In the genomic region with DNA sequence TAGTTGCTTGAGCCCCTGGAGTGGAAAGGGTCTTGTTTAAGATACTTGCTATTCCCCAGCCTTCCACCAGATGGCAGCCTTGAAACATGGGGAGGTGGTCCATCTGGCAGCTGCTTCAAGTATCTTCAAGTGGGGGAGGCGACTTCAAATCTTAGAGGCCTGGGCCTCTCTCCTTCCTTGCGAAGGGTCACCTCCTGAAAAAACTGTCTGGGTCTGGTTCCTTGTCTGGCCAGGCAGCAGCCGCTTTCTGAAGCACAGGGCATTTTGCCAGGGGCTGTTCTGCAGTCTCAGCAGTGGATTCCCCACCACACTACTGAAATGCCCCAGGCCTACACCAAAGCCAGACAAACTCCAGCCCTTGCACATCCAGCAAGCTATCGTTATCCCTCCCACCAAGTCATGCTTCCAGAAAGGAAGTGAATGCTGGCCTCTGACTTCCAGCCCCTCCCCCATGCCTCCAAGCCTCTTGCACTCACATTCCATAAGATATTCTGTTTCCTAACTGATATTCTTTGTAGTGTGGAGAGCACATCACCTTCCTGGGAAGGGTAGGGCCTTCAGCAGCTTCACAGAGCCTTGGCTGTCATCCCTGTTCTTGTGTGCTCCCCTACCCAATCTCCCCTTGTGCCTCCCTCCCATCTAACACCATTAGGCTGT, we compare ENCODE assay signal across 8 mouse cellular contexts. TPM values are rescaled to one million over a fixed set of nuclear protein-coding genes. Genes with fewer than 3 reads are reported as not detected.
DNase-seq lines count a peak whose midpoint lies in the region; ATAC-seq and TF ChIP-seq lines count a peak whose summit lies in the region.

No protein-coding gene starts in this region.

- H3K27me3 ChIP-seq in intestine, postnatal 0 days (replicated peaks; ENCODE audit: control insufficient read depth, insufficient read depth, low read length) = no peaks in the 10 kb centered on the region
- H3K27me3 ChIP-seq in midbrain, embryonic 10.5 days (ENCODE audit: low read depth, poor library complexity, severe bottlenecking) = no peaks in the 10 kb centered on the region
- H3K27me3 ChIP-seq in spleen, adult 2 months (ENCODE audit: control insufficient read depth, insufficient read depth, low read length) = no peaks in the 10 kb centered on the region

- no peak overlapping the region for H3K4me3 ChIP-seq in intestine, postnatal 0 days (ENCODE audit: low read depth, low read length)
- H3K4me3 ChIP-seq in midbrain, embryonic 10.5 days = no peak overlapping the region
- H3K4me3 ChIP-seq in spleen, adult 2 months (ENCODE audit: extremely low read depth, insufficient read depth, insufficient read length) = no peak overlapping the region

- TF ChIP-seq CTCF in intestine, postnatal 0 days (IDR thresholded peaks at IDR 0.05; ENCODE audit: low read depth) = peak; percentile 97
- TF ChIP-seq CTCF in spleen, adult 2 months (IDR thresholded peaks at IDR 0.05; ENCODE audit: extremely low read depth, insufficient read depth, insufficient read length, insufficient replicate concordance) = peak; percentile 61; the same call in 1 of the 2 replicates

- H3K4me1 ChIP-seq in intestine, postnatal 0 days (replicated peaks; ENCODE audit: control insufficient read depth, insufficient read depth, low read length) = no peaks in the 10 kb centered on the region
- peaks cover 10% of the 10 kb centered on the region for H3K4me1 ChIP-seq in midbrain, embryonic 10.5 days
- no peaks in the 10 kb centered on the region for H3K4me1 ChIP-seq in spleen, adult 2 months (ENCODE audit: control insufficient read depth, insufficient read depth, insufficient read length)

- H3K9ac ChIP-seq in intestine, postnatal 0 days (ENCODE audit: low read depth, low read length) = no peak overlapping the region

- peak; percentile 56 for ATAC-seq in intestine, postnatal 0 days

- intact Hi-C loops in left cerebral cortex, postnatal 25 days (cut with DNase I) = loop anchor here (1.0 to 2.0 kb wide), 4 partner anchors 189 to 306 kb away; no protein-coding TSS in a partner anchor

- H3K36me3 ChIP-seq in intestine, postnatal 0 days (ENCODE audit: control insufficient read depth, insufficient read depth) = no peaks in the 10 kb centered on the region
- no peaks in the 10 kb centered on the region for H3K36me3 ChIP-seq in midbrain, embryonic 10.5 days
- no peaks in the 10 kb centered on the region for H3K36me3 ChIP-seq in spleen, adult 2 months (ENCODE audit: control insufficient read depth, insufficient read depth, low read length)

- no peak overlapping the region for H3K4me2 ChIP-seq in intestine, postnatal 0 days (replicated peaks; ENCODE audit: low read depth)

- no peaks in the 10 kb centered on the region for H3K9me3 ChIP-seq in intestine, postnatal 0 days (ENCODE audit: control insufficient read depth)
- no peaks in the 10 kb centered on the region for H3K9me3 ChIP-seq in midbrain, embryonic 10.5 days (replicated peaks)

- DNase-seq in adrenal gland, adult (ENCODE audit: inconsistent age in 2 of 2, low spot score in 1 of 2) = peak; percentile 61 to 89
- DNase-seq in embryo, embryonic 10.5 days (ENCODE audit: low spot score) = peak; percentile 90
- peak; percentile 70 to 76 for DNase-seq in gastrocnemius, postnatal 4 days (ENCODE audit: low spot score in 2 of 2)
- DNase-seq in left cerebral cortex, postnatal 25 days (ENCODE audit: low spot score in 2 of 2) = peak; percentile 68 to 81
- peak; percentile 78 for DNase-seq in midbrain, embryonic 10.5 days (ENCODE audit: low spot score)
- DNase-seq in spleen, adult 2 months (ENCODE audit: low read depth in 1 of 2, low spot score in 2 of 2) = peak in 1 of 2 experiments; percentile 26
- no peak for DNase-seq in c-Kit-positive CD71-positive TER-119-positive erythroid progenitor cells, embryonic 14.5 days (ENCODE audit: low spot score)

- WGBS in intestine, postnatal 0 days = 11% methylated on average over 4 of the region's 4 CpGs
- 16% methylated on average over 4 of the region's 4 CpGs for WGBS in midbrain, embryonic 10.5 days
- WGBS in spleen, adult 2 months = 17% methylated on average over 4 of the region's 4 CpGs

- no peak for TF ChIP-seq POLR2A in spleen, adult 2 months (IDR thresholded peaks at IDR 0.05; ENCODE audit: low read depth, low read length)

- peak overlapping the region; percentile 41; the same call in 1 of the 2 replicates for H3K27ac ChIP-seq in intestine, postnatal 0 days (ENCODE audit: low read depth, low read length)
- H3K27ac ChIP-seq in midbrain, embryonic 10.5 days (replicated peaks) = peak overlapping the region; percentile 76
- no peak overlapping the region for H3K27ac ChIP-seq in spleen, adult 2 months (ENCODE audit: insufficient read depth, low read length)

RNA-seq across cellular contexts. Expression of a gene that starts 48.1 kb away (rescaled TPM):
- 10 to 100 TPM; 70.2 to 80.1 TPM for total RNA-seq in gastrocnemius, postnatal 4 days (2021)
- 49.7 and 51.9 TPM in 2 replicates for polyA plus RNA-seq in intestine, postnatal 0 days (2015; fragmentation: Nextera tagmentation; extraction: Ambion mirVana)
- total RNA-seq in left cerebral cortex, postnatal 25 days (2021) = 100 to 1,000 TPM; 110 to 130 TPM
- 183 and 199 TPM in 2 replicates for polyA plus RNA-seq in midbrain, embryonic 10.5 days (2016; fragmentation: Nextera tagmentation; extraction: Ambion mirVana)
- 25.2 and 31.7 TPM in 2 replicates for polyA plus RNA-seq in spleen, adult 2 months (2012; rRNA removed)
